Mouse (Mus musculus): ENCODE results near the gene Bicra. TPM values are rescaled to one million over a fixed set of nuclear protein-coding genes. Genes with fewer than 3 reads are reported as not detected.

Gene Bicra
- total RNA-seq, 2 experiments from 2014 or later: 11.8 to 13.9 TPM

- no peak for DNase-seq (ENCODE audit: low spot score in 2 of 2)
Measured at GRCm38 (mm10) chr7:16018016-16018810, 29.5 kb downstream of the Bicra start.

GRCm38 (mm10) chr7:16015384-16015783, 32.3 kb downstream of the Bicra start:
- no peak for DNase-seq (ENCODE audit: low spot score in 2 of 2)

- DNase-seq (ENCODE audit: low spot score in 2 of 2): no peak
Measured at GRCm38 (mm10) chr7:16014521-16015175, 33.1 kb downstream of the Bicra start.

- DNase-seq (ENCODE audit: low spot score in 2 of 2): no peak
Measured at GRCm38 (mm10) chr7:16013722-16014275, 33.9 kb downstream of the Bicra start.

GRCm38 (mm10) chr7:16012576-16013263, 35.0 kb downstream of the Bicra start:
- DNase-seq (ENCODE audit: low spot score in 2 of 2): no peak

- DNase-seq (ENCODE audit: low spot score in 2 of 2): no peak
Measured at GRCm38 (mm10) chr7:16011418-16012085, 36.2 kb downstream of the Bicra start.

GRCm38 (mm10) chr7:16010649-16011048, 37.1 kb downstream of the Bicra start:
- DNase-seq (ENCODE audit: low spot score in 2 of 2): no peak

- DNase-seq (ENCODE audit: low spot score in 2 of 2): no peak
Measured at GRCm38 (mm10) chr7:16009636-16010035, 38.1 kb downstream of the Bicra start.

GRCm38 (mm10) chr7:16005020-16005419, 42.7 kb downstream of the Bicra start:
- DNase-seq (ENCODE audit: low spot score in 2 of 2): no peak

- no peak for DNase-seq (ENCODE audit: low spot score in 2 of 2)
Measured at GRCm38 (mm10) chr7:16004177-16004856, 43.4 kb downstream of the Bicra start.

- no peak for DNase-seq (ENCODE audit: low spot score in 2 of 2)
Measured at GRCm38 (mm10) chr7:16003032-16003431, 44.7 kb downstream of the Bicra start.

GRCm38 (mm10) chr7:16002171-16002570, 45.5 kb downstream of the Bicra start:
- DNase-seq (ENCODE audit: low spot score in 2 of 2): peak; percentile 65 to 79

- no peak for DNase-seq (ENCODE audit: low spot score in 2 of 2)
Measured at GRCm38 (mm10) chr7:16001691-16002090, 46.0 kb downstream of the Bicra start.

- DNase-seq (ENCODE audit: low spot score in 2 of 2): no peak
Measured at GRCm38 (mm10) chr7:15993789-15994188, 53.9 kb downstream of the Bicra start.

GRCm38 (mm10) chr7:15993152-15993551, 54.6 kb downstream of the Bicra start:
- no peak for DNase-seq (ENCODE audit: low spot score in 2 of 2)

GRCm38 (mm10) chr7:15991764-15992163, 56.0 kb downstream of the Bicra start:
- no peak for DNase-seq (ENCODE audit: low spot score in 2 of 2)

GRCm38 (mm10) chr7:15987661-15988356, 59.9 kb downstream of the Bicra start:
- peak; percentile 41 to 56 for DNase-seq (ENCODE audit: low spot score in 2 of 2)

GRCm38 (mm10) chr7:15982729-15983407, 64.9 kb downstream of the Bicra start:
- DNase-seq (ENCODE audit: low spot score in 2 of 2): peak in 1 of 2 experiments; percentile 37

- no peak for DNase-seq (ENCODE audit: low spot score in 2 of 2)
Measured at GRCm38 (mm10) chr7:15981538-15981937, 66.2 kb downstream of the Bicra start.

All from left cerebral cortex, adult 18-20 months (tissue).